Comparison of ENCODE assay signal across 9 mouse cellular contexts in the genomic region with DNA sequence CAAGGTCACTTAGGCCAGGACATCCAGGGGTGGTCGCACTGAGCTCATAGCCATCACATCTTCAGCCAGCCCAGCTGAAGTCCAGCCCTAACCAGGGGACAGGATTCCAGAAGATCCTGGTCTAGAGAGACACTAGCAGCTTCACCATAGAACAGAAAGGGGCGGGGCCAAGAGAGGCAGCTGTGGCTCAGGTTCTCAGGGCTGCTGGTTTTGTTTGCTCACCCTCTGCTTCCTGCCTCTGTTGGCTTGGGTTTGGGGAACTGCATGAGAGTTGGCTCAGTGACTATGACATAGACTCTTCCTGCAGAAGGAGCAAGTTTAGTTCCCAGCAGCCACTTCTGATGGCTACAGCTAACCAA. TPM values are rescaled to one million over a fixed set of nuclear protein-coding genes. Genes with fewer than 3 reads are reported as not detected.
DNase-seq lines count a peak whose midpoint lies in the region; ATAC-seq and TF ChIP-seq lines count a peak whose summit lies in the region.
"Had no signal": no experiment of that assay in that cellular context is flagged by ENCODE, and none has a peak within 500 bp of the region (broad histone marks: within the 10 kb centered on the region; RNA-seq: fewer than 3 reads in every experiment).

No protein-coding gene starts in this region.

- ATAC-seq in cerebellum, adult (ENCODE audit: insufficient number of reproducible peaks, low FRiP score, low TSS enrichment): no peak

- no peak for TF ChIP-seq POLR2A in small intestine, adult 2 months (IDR thresholded peaks at IDR 0.05; ENCODE audit: low read depth, low read length)

- DNase-seq in heart, adult 11 months: peak; percentile 98
- DNase-seq in heart, embryonic 10.5 days (ENCODE audit: low spot score): no peak
- DNase-seq in MEL-GATA-1-ER (ENCODE audit: extremely low read depth, low read depth): peak; percentile 77
- DNase-seq in liver: peak; percentile 64
- DNase-seq in right cerebral cortex, adult 2 months (ENCODE audit: low spot score in 2 of 2): no peak
- DNase-seq in layer of hippocampus, adult 8-10 months (ENCODE audit: low spot score in 2 of 2): no peak

- H3K27me3 ChIP-seq in heart, embryonic 10.5 days (ENCODE audit: insufficient read depth, poor library complexity, severe bottlenecking): no peaks in the 10 kb centered on the region
- H3K27me3 ChIP-seq in small intestine, adult 2 months (ENCODE audit: control insufficient read depth, insufficient read depth, low read length): no peaks in the 10 kb centered on the region
- H3K27me3 ChIP-seq: heart, embryonic 13.5 days had no signal

- H3K9me3 ChIP-seq in heart, embryonic 10.5 days: no peaks in the 10 kb centered on the region
- H3K9me3 ChIP-seq: heart, embryonic 13.5 days had no signal

- TF ChIP-seq CTCF in small intestine, adult 2 months (IDR thresholded peaks at IDR 0.05; ENCODE audit: extremely low read depth, insufficient read length, insufficient replicate concordance, low read depth, low read length): no peak

- WGBS in heart, embryonic 10.5 days: 85% methylated on average over 2 of the region's 2 CpGs
- WGBS in small intestine, adult 2 months: 39% methylated on average over 2 of the region's 2 CpGs

- H3K4me3 ChIP-seq in heart, embryonic 10.5 days: no peak overlapping the region
- no peak overlapping the region for H3K4me3 ChIP-seq in small intestine, adult 2 months (ENCODE audit: low read depth, low read length)
- H3K4me3 ChIP-seq: heart, embryonic 13.5 days had no signal

- H3K36me3 ChIP-seq in heart, embryonic 10.5 days: peaks cover 34% of the 10 kb centered on the region
- H3K36me3 ChIP-seq in small intestine, adult 2 months (ENCODE audit: control insufficient read depth, insufficient read depth, low read length): peaks cover 10% of the 10 kb centered on the region

- H3K4me1 ChIP-seq in heart, embryonic 10.5 days: peaks cover 34% of the 10 kb centered on the region
- peaks cover 11% of the 10 kb centered on the region; the same call in 1 of the 2 replicates for H3K4me1 ChIP-seq in small intestine, adult 2 months (ENCODE audit: control insufficient read depth, insufficient read depth, insufficient read length, low read length)

- no peak overlapping the region; the same call in 1 of the 2 replicates for H3K27ac ChIP-seq in heart, embryonic 10.5 days
- peak overlapping the region; percentile 67 for H3K27ac ChIP-seq in small intestine, adult 2 months (ENCODE audit: insufficient read depth, low read depth, low read length)

RNA-seq across cellular contexts. Expression of gene Zfp335, which starts 1.9 kb away (rescaled TPM):
- 12.6 and 13.5 TPM in 2 replicates for polyA plus RNA-seq in heart, embryonic 10.5 days (2016; fragmentation: Nextera tagmentation; extraction: Ambion mirVana)
- polyA plus RNA-seq in small intestine, adult 2 months (2012; rRNA removed): 19.1 and 34.1 TPM in 2 replicates
- 10 to 100 TPM; 24.8 to 33.0 (median 29.0) TPM for total RNA-seq in layer of hippocampus, adult 8-10 months (2022)

RNA-seq across cellular contexts. Expression of gene Mmp9, which starts 27.2 kb away (rescaled TPM):
- polyA plus RNA-seq in heart, embryonic 10.5 days (2016; fragmentation: Nextera tagmentation; extraction: Ambion mirVana): 0.53 and 1.1 TPM in 2 replicates
- 11.1 and 12.1 TPM in 2 replicates for polyA plus RNA-seq in small intestine, adult 2 months (2012; rRNA removed)
- total RNA-seq in layer of hippocampus, adult 8-10 months (2022): 1 to 10 TPM; 1.5 to 2.2 (median 2.0) TPM

RNA-seq across cellular contexts. Expression of gene Pcif1, which starts 34.3 kb away (rescaled TPM):
- polyA plus RNA-seq in heart, embryonic 10.5 days (2016; fragmentation: Nextera tagmentation; extraction: Ambion mirVana): 57.9 and 61.5 TPM in 2 replicates
- 22.8 and 30.3 TPM in 2 replicates for polyA plus RNA-seq in small intestine, adult 2 months (2012; rRNA removed)
- 10 to 100 TPM; 40.5 to 62.8 (median 49.0) TPM for total RNA-seq in layer of hippocampus, adult 8-10 months (2022)

RNA-seq across cellular contexts. Expression of gene Slc12a5, which starts 47.2 kb away (rescaled TPM):
- polyA plus RNA-seq in heart, embryonic 10.5 days (2016; fragmentation: Nextera tagmentation; extraction: Ambion mirVana): 0.74 and 0.92 TPM in 2 replicates
- 0.57 and 0.60 TPM in 2 replicates for polyA plus RNA-seq in small intestine, adult 2 months (2012; rRNA removed)
- total RNA-seq in layer of hippocampus, adult 8-10 months (2022): 100 to 1,000 TPM; 370 to 437 (median 422) TPM

RNA-seq across cellular contexts. Expression of gene Pltp, which starts 55.9 kb away (rescaled TPM):
- 8.1 and 12.6 TPM in 2 replicates for polyA plus RNA-seq in heart, embryonic 10.5 days (2016; fragmentation: Nextera tagmentation; extraction: Ambion mirVana)
- polyA plus RNA-seq in small intestine, adult 2 months (2012; rRNA removed): 20.9 and 34.2 TPM in 2 replicates
- total RNA-seq in layer of hippocampus, adult 8-10 months (2022): 100 to 1,000 TPM in 2 of 4 experiments, 10 to 100 TPM in 2; 81.0 to 114 (median 96.0) TPM

Comparison
In these comparisons a context has a peak if more than half of its experiments do, and no peak if none do; other contexts are left out.
1. DNase-seq: peak in heart, adult 11 months (single experiment), MEL-GATA-1-ER (single experiment) and liver (single experiment); none in heart, embryonic 10.5 days (single experiment), right cerebral cortex, adult 2 months (0 of 2) and layer of hippocampus, adult 8-10 months (0 of 2).